8 mouse cellular contexts compared by ENCODE assay signal in the genomic region with DNA sequence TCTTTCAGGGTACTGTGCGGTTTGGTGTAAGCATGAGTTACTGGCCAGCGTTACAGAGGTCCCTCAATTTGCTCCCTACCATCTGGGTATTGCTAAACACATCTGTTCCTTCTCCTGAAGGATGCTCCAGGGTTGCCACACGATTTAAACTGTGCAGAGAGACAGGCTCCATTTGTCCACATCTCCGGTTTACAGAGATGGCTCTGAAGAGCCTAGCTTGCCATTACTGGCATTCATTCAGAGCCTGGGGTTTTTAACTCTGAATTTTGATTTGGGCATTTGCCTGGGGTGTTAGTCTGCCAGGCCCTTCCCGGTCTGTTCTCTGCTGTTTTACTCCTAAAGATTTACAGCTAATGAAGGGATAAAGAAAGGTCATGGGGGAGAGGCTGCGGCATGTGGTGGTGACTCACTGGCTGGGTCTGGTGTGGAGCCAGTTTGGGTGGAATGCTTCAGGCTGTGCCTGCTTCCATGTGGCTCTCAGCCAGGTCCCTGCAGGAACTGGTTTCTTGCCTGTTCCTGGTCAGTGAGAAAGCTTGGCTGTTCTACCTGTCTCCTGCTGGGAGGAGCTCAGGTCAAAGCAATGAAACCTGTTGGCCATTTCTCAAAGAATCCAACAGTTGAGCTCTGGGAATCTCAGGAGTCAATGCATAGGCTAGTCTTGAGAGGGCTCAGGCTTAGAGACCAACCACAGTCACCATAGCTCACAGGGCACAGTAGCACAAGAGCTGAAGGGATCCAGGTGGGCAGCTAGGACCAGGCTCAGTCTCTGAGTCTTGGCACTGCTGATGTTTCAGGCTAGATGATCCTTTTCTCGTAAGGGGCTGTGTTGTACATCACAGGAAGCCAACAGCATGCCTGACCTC.
DNase-seq lines count a peak whose midpoint lies in the region; ATAC-seq and TF ChIP-seq lines count a peak whose summit lies in the region.

No protein-coding gene starts in this region.

- no peak overlapping the region for H3K9ac ChIP-seq in heart, adult 2 months (ENCODE audit: low read depth, low read length)
- H3K9ac ChIP-seq in lung, embryonic 16.5 days (ENCODE audit: low read length): no peak overlapping the region
- no peak overlapping the region for H3K9ac ChIP-seq in stomach, embryonic 16.5 days (ENCODE audit: low read length)

- H3K27ac ChIP-seq in heart, adult 2 months: peak overlapping the region; percentile 90
- peak overlapping the region; percentile 65 for H3K27ac ChIP-seq in kidney, adult 2 months (ENCODE audit: insufficient read depth, low read depth, low read length)
- no peak overlapping the region for H3K27ac ChIP-seq in lung, embryonic 16.5 days (ENCODE audit: low read length)
- peak overlapping the region; percentile 54 for H3K27ac ChIP-seq in stomach, embryonic 16.5 days (ENCODE audit: low read length)

- H3K36me3 ChIP-seq in heart, adult 2 months (ENCODE audit: control insufficient read depth, insufficient read depth, low read length): no peaks in the 10 kb centered on the region
- no peaks in the 10 kb centered on the region for H3K36me3 ChIP-seq in kidney, adult 2 months (ENCODE audit: control insufficient read depth, insufficient read depth, low read length)
- no peaks in the 10 kb centered on the region for H3K36me3 ChIP-seq in lung, embryonic 16.5 days (ENCODE audit: control insufficient read depth, insufficient read depth, low read length)
- no peaks in the 10 kb centered on the region for H3K36me3 ChIP-seq in stomach, embryonic 16.5 days (ENCODE audit: control insufficient read depth, insufficient read depth, low read length)

- no peaks in the 10 kb centered on the region for H3K79me2 ChIP-seq in heart, adult 2 months (replicated peaks; ENCODE audit: control insufficient read depth, insufficient read depth, low read length)

- 46% methylated on average over 7 of the region's 7 CpGs for WGBS in heart, adult 2 months
- WGBS in kidney, adult 2 months: 40% methylated on average over 7 of the region's 7 CpGs
- WGBS in lung, embryonic 16.5 days: 57% methylated on average over 7 of the region's 7 CpGs
- WGBS in stomach, embryonic 16.5 days: 38% methylated on average over 7 of the region's 7 CpGs

- no peak for TF ChIP-seq CTCF in heart, adult 2 months (IDR thresholded peaks at IDR 0.05)
- TF ChIP-seq CTCF in kidney, adult 2 months (conservative IDR thresholded peaks at IDR 0.05; ENCODE audit: insufficient read depth, insufficient read length, low read depth, low read length): no peak

- no peak overlapping the region for H3K4me3 ChIP-seq in heart, adult 2 months
- H3K4me3 ChIP-seq in kidney, adult 2 months (ENCODE audit: insufficient read depth, low read depth, low read length): no peak overlapping the region
- H3K4me3 ChIP-seq in lung, embryonic 16.5 days (ENCODE audit: low read length): no peak overlapping the region
- H3K4me3 ChIP-seq in stomach, embryonic 16.5 days (replicated peaks; ENCODE audit: low read length): no peak overlapping the region

- no peak for TF ChIP-seq POLR2A in heart, adult 2 months (IDR thresholded peaks at IDR 0.05; ENCODE audit: insufficient read depth, low read depth, low read length)
- TF ChIP-seq POLR2A in kidney, adult 2 months (IDR thresholded peaks at IDR 0.05; ENCODE audit: low read depth, low read length): no peak

- peaks cover 7% of the 10 kb centered on the region for H3K4me1 ChIP-seq in heart, adult 2 months (ENCODE audit: control insufficient read depth, insufficient read depth, low read length)
- H3K4me1 ChIP-seq in kidney, adult 2 months (ENCODE audit: control insufficient read depth, insufficient read depth, low read length): peaks cover 4% of the 10 kb centered on the region; the same call in 1 of the 2 replicates
- no peaks in the 10 kb centered on the region for H3K4me1 ChIP-seq in lung, embryonic 16.5 days (replicated peaks; ENCODE audit: control insufficient read depth, insufficient read depth, low read length)
- 0 out of 2 replicates have a peak, but pooled peaks cover 7% of the 10 kb centered on the region for H3K4me1 ChIP-seq in stomach, embryonic 16.5 days (ENCODE audit: control insufficient read depth, insufficient read depth, low read length)

- peak; percentile 30 to 43 for DNase-seq in layer of hippocampus, adult 18-20 months (ENCODE audit: low spot score in 2 of 2)
- DNase-seq in layer of hippocampus, postnatal 25 days (ENCODE audit: extremely low spot score in 1 of 2, low spot score in 1 of 2): no peak
- peak; percentile 99 for DNase-seq in cerebellum, adult 9-10 months
- DNase-seq in heart, adult 2 months: peak; percentile 84 to 89
- peak; percentile 91 for DNase-seq in kidney, adult 2 months
- no peak for DNase-seq in thymus, postnatal 10 days (ENCODE audit: low spot score in 2 of 2)

- H3K4me2 ChIP-seq in lung, embryonic 16.5 days (ENCODE audit: low read depth, low read length): no peak overlapping the region
- no peak overlapping the region for H3K4me2 ChIP-seq in stomach, embryonic 16.5 days (ENCODE audit: low read depth, low read length)

- no peaks in the 10 kb centered on the region for H3K9me3 ChIP-seq in lung, embryonic 16.5 days (ENCODE audit: control insufficient read depth, low read length)
- H3K9me3 ChIP-seq in stomach, embryonic 16.5 days (replicated peaks; ENCODE audit: control insufficient read depth, low read length): no peaks in the 10 kb centered on the region

- no peaks in the 10 kb centered on the region for H3K27me3 ChIP-seq in heart, adult 2 months (ENCODE audit: control insufficient read depth, insufficient read depth, low read length)
- H3K27me3 ChIP-seq in kidney, adult 2 months (replicated peaks; ENCODE audit: control insufficient read depth, insufficient read depth, low read length): no peaks in the 10 kb centered on the region
- no peaks in the 10 kb centered on the region; the same call in 1 of the 2 replicates for H3K27me3 ChIP-seq in lung, embryonic 16.5 days (ENCODE audit: control insufficient read depth, insufficient read depth, low read depth, low read length)
- H3K27me3 ChIP-seq in stomach, embryonic 16.5 days (ENCODE audit: control insufficient read depth, insufficient read depth, low read length): no peaks in the 10 kb centered on the region

- no peak for TF ChIP-seq EP300 in heart, adult 2 months (IDR thresholded peaks at IDR 0.05; ENCODE audit: insufficient read depth, low read depth, low read length)

- intact Hi-C loops in heart, adult 2 months (cut with DNase I): loop anchor here (5.0 to 10.0 kb wide), 2 partner anchors 172 to 369 kb away; no protein-coding TSS in a partner anchor

- peak; percentile 70 for ATAC-seq in lung, embryonic 16.5 days (ENCODE audit: low read depth)
- ATAC-seq in stomach, embryonic 16.5 days (ENCODE audit: insufficient read depth, low FRiP score): peak; percentile 87

Comparison
In these comparisons a context has a peak if more than half of its experiments do, and no peak if none do; other contexts are left out.
1. DNase-seq: peak in layer of hippocampus, adult 18-20 months (2 of 2), cerebellum, adult 9-10 months (single experiment), heart, adult 2 months (2 of 2) and kidney, adult 2 months (single experiment); none in layer of hippocampus, postnatal 25 days (0 of 2) and thymus, postnatal 10 days (0 of 2).